Mouse (Mus musculus) midbrain, embryonic 15.5 days (tissue): ENCODE data around the gene 1700003F12Rik. TPM values are rescaled to one million over a fixed set of nuclear protein-coding genes. Genes with fewer than 3 reads are reported as not detected.

Source experiments
- ATAC-seq: fragments of 200-750 bp; cut with Nextera tagmentation; replicated peaks from 2 replicates; pipeline ENCODE4 v1.8.0; 2017; ENCODE audit warnings: moderate TSS enrichment
- H3K27ac ChIP-seq: fragments of 300-500 bp; sonication (generic); 2 replicates; pipeline ENCODE4 v1.5.1; 2015; ENCODE audit warnings: mild to moderate bottlenecking, inconsistent platforms
- H3K27me3 ChIP-seq: fragments of 300-500 bp; sonication (generic); replicated peaks from 2 replicates; pipeline ENCODE4 v1.6.1; 2015; ENCODE audit warnings: inconsistent platforms
- H3K36me3 ChIP-seq: fragments of 300-500 bp; sonication (generic); replicated peaks from 2 replicates; pipeline ENCODE4 v1.6.1; 2015; ENCODE audit warnings: inconsistent platforms
- H3K4me1 ChIP-seq: fragments of 300-500 bp; sonication (generic); 2 replicates; pipeline ENCODE4 v1.6.1; 2015; ENCODE audit warnings: inconsistent platforms
- H3K4me2 ChIP-seq: fragments of 300-500 bp; sonication (generic); 2 replicates; pipeline ENCODE4 v1.6.1; 2015; ENCODE audit warnings: inconsistent platforms, mild to moderate bottlenecking, moderate library complexity
- H3K4me3 ChIP-seq: fragments of 300-500 bp; sonication (generic); 2 replicates; pipeline ENCODE4 v1.5.1; 2015; ENCODE audit warnings: mild to moderate bottlenecking, inconsistent platforms
- H3K9ac ChIP-seq: fragments of 300-500 bp; sonication (generic); 2 replicates; pipeline ENCODE4 v1.6.1; 2015; ENCODE audit warnings: mild to moderate bottlenecking, inconsistent platforms
- H3K9me3 ChIP-seq: fragments of 300-500 bp; sonication (generic); 2 replicates; pipeline ENCODE4 v1.6.1; 2016; ENCODE audit warnings: inconsistent platforms
- WGBS: fragments of 180-500 bp; shearing (Covaris S2); methylation state at CpG from one replicate; pipeline ENCODE4 v1.1.7; 2015; ENCODE audit warnings: mixed read lengths; 5-methylcytosine and 5-hydroxymethylcytosine counted together
- polyA plus RNA-seq: library from polyadenylated mRNA; unstranded; fragments of >200 nt; fragmentation: Nextera tagmentation; extraction: Ambion mirVana; gene quantifications from 2 replicates; pipeline ENCODE4 v1.2.1, GENCODE M21; 2015

Gene 1700003F12Rik
- polyA plus RNA-seq, 1 experiment from 2014 or later, result 1.8 TPM

GRCm38 (mm10) chr2:154526531-154526930 is 20.4 kb upstream of the 1700003F12Rik start:
- Histone ChIP-seq H3K9ac (no peak overlapping the region), H3K27me3 (no peaks in the 10 kb centered on the region), H3K36me3 (peaks cover 20% of the 10 kb centered on the region), H3K9me3 (no peaks in the 10 kb centered on the region), H3K4me1 (no peaks in the 10 kb centered on the region), H3K4me3 (no peak overlapping the region), H3K27ac (no peak overlapping the region), H3K4me2 (no peak overlapping the region)
- WGBS, result 70% methylated on average over 3 of the region's 3 CpGs
- ATAC-seq, result no peak

- 20% methylated on average over 3 of the region's 3 CpGs for WGBS
- Histone ChIP-seq H3K4me2 (no peak overlapping the region), H3K9ac (no peak overlapping the region), H3K36me3 (peaks cover 18% of the 10 kb centered on the region), H3K27me3 (no peaks in the 10 kb centered on the region), H3K9me3 (no peaks in the 10 kb centered on the region), H3K27ac (peak overlapping the region; percentile 36), H3K4me1 (peaks cover 10% of the 10 kb centered on the region; the same call in 1 of the 2 replicates), H3K4me3 (no peak overlapping the region)
- ATAC-seq, result no peak
These were observed 14.0 kb upstream of the 1700003F12Rik start for GRCm38 (mm10) chr2:154532888-154533287.

GRCm38 (mm10) chr2:154534704-154535270 is 12.1 kb upstream of the 1700003F12Rik start:
- Histone ChIP-seq H3K36me3 (peaks cover 18% of the 10 kb centered on the region), H3K4me2 (no peak overlapping the region), H3K4me1 (peaks cover 15% of the 10 kb centered on the region; the same call in 1 of the 2 replicates), H3K27ac (no peak overlapping the region), H3K27me3 (no peaks in the 10 kb centered on the region), H3K9me3 (no peaks in the 10 kb centered on the region), H3K9ac (no peak overlapping the region), H3K4me3 (no peak overlapping the region)
- no peak for ATAC-seq
- 96% methylated on average over 12 of the region's 12 CpGs for WGBS

GRCm38 (mm10) chr2:154538310-154538709 is 8.6 kb upstream of the 1700003F12Rik start:
- Histone ChIP-seq H3K4me1 (peaks cover 8% of the 10 kb centered on the region; the same call in 1 of the 2 replicates), H3K27me3 (no peaks in the 10 kb centered on the region), H3K4me3 (no peak overlapping the region), H3K27ac (no peak overlapping the region), H3K36me3 (peaks cover 11% of the 10 kb centered on the region; the same call in 1 of the 2 replicates), H3K9me3 (no peaks in the 10 kb centered on the region), H3K4me2 (no peak overlapping the region), H3K9ac (no peak overlapping the region)
- 43% methylated on average over 2 of the region's 2 CpGs for WGBS
- no peak for ATAC-seq

GRCm38 (mm10) chr2:154538710-154539109 is 8.2 kb upstream of the 1700003F12Rik start:
- Histone ChIP-seq H3K36me3 (peaks cover 11% of the 10 kb centered on the region; the same call in 1 of the 2 replicates), H3K9ac (no peak overlapping the region), H3K27me3 (no peaks in the 10 kb centered on the region), H3K4me3 (no peak overlapping the region), H3K4me1 (0 out of 2 replicates have a peak, but pooled peaks cover 7% of the 10 kb centered on the region), H3K9me3 (no peaks in the 10 kb centered on the region), H3K27ac (no peak overlapping the region), H3K4me2 (no peak overlapping the region)
- WGBS, result 56% methylated on average over 3 of the region's 3 CpGs
- no peak for ATAC-seq

GRCm38 (mm10) chr2:154539720-154540119 is 7.2 kb upstream of the 1700003F12Rik start:
- 0 out of 2 replicates have a peak overlapping the region, but pooled peaks have one; percentile 1 for H3K27ac ChIP-seq
- no peak overlapping the region for H3K9ac ChIP-seq
- no peak for ATAC-seq
- H3K4me1 ChIP-seq, result 0 out of 2 replicates have a peak, but pooled peaks cover 7% of the 10 kb centered on the region
- H3K4me3 ChIP-seq, result no peak overlapping the region
- H3K9me3 ChIP-seq, result no peaks in the 10 kb centered on the region
- no peak overlapping the region for H3K4me2 ChIP-seq
- no peaks in the 10 kb centered on the region for H3K27me3 ChIP-seq
- 72% methylated on average over 3 of the region's 3 CpGs for whole genome bisulfite sequencing
- H3K36me3 ChIP-seq, result peaks cover 11% of the 10 kb centered on the region; the same call in 1 of the 2 replicates

GRCm38 (mm10) chr2:154541630-154542029 is 5.3 kb upstream of the 1700003F12Rik start:
- H3K9me3 ChIP-seq, result no peaks in the 10 kb centered on the region
- 0 out of 2 replicates have a peak, but pooled peaks cover 7% of the 10 kb centered on the region for H3K4me1 ChIP-seq
- H3K4me2 ChIP-seq, result no peak overlapping the region
- H3K27me3 ChIP-seq, result no peaks in the 10 kb centered on the region
- H3K9ac ChIP-seq, result no peak overlapping the region
- peaks cover under 1% of the 10 kb centered on the region; the same call in 1 of the 2 replicates for H3K36me3 ChIP-seq
- H3K27ac ChIP-seq, result no peak overlapping the region
- ATAC-seq, result no peak
- H3K4me3 ChIP-seq, result no peak overlapping the region
- 82% methylated on average over 2 of the region's 2 CpGs for WGBS

GRCm38 (mm10) chr2:154543567-154544347 is 3.1 kb upstream of the 1700003F12Rik start:
- no peaks in the 10 kb centered on the region for H3K9me3 ChIP-seq
- ATAC-seq, result peak; percentile 43
- whole genome bisulfite sequencing, result 82% methylated on average over 9 of the region's 9 CpGs
- H3K4me3 ChIP-seq, result no peak overlapping the region
- no peak overlapping the region for H3K9ac ChIP-seq
- 0 out of 2 replicates have a peak, but pooled peaks cover 3% of the 10 kb centered on the region for H3K4me1 ChIP-seq
- H3K27ac ChIP-seq, result peak overlapping the region; percentile 55
- no peaks in the 10 kb centered on the region for H3K27me3 ChIP-seq
- no peak overlapping the region for H3K4me2 ChIP-seq
- H3K36me3 ChIP-seq, result no peaks in the 10 kb centered on the region

- Histone ChIP-seq H3K4me1 (peaks cover 26% of the 10 kb centered on the region), H3K9me3 (no peaks in the 10 kb centered on the region), H3K4me2 (peak overlapping the region; percentile 88), H3K36me3 (no peaks in the 10 kb centered on the region), H3K4me3 (no peak overlapping the region), H3K9ac (no peak overlapping the region), H3K27ac (no peak overlapping the region), H3K27me3 (peaks cover 14% of the 10 kb centered on the region; the same call in 1 of the 2 replicates)
- no peak for ATAC-seq
- WGBS, result 42% methylated on average over 3 of the region's 3 CpGs
These were observed 1.8 kb downstream of the 1700003F12Rik start for GRCm38 (mm10) chr2:154548688-154549087.

- Histone ChIP-seq H3K4me1 (peaks cover 26% of the 10 kb centered on the region), H3K9ac (peak overlapping the region; percentile 64), H3K4me2 (peak overlapping the region; percentile 88), H3K36me3 (no peaks in the 10 kb centered on the region), H3K27me3 (peaks cover 14% of the 10 kb centered on the region; the same call in 1 of the 2 replicates), H3K9me3 (no peaks in the 10 kb centered on the region), H3K27ac (no peak overlapping the region), H3K4me3 (peak overlapping the region; percentile 50)
- peak; percentile 82 for ATAC-seq
- 3% methylated on average over 47 of the region's 48 CpGs for WGBS
These were observed 2.4 kb downstream of the 1700003F12Rik start for GRCm38 (mm10) chr2:154549127-154549885.

- no peak for ATAC-seq
- H3K4me2 ChIP-seq, result peak overlapping the region; percentile 88
- H3K4me3 ChIP-seq, result peak overlapping the region; percentile 50
- WGBS, result 14% methylated on average over 20 of the region's 20 CpGs
- no peak overlapping the region for H3K27ac ChIP-seq
- peaks cover 14% of the 10 kb centered on the region; the same call in 1 of the 2 replicates for H3K27me3 ChIP-seq
- H3K9me3 ChIP-seq, result no peaks in the 10 kb centered on the region
- peak overlapping the region; percentile 64; the same call in 1 of the 2 replicates for H3K9ac ChIP-seq
- H3K36me3 ChIP-seq, result no peaks in the 10 kb centered on the region
- H3K4me1 ChIP-seq, result peaks cover 26% of the 10 kb centered on the region
These were observed 3.0 kb downstream of the 1700003F12Rik start for GRCm38 (mm10) chr2:154549886-154550189.

GRCm38 (mm10) chr2:154550937-154551336 is 4.1 kb downstream of the 1700003F12Rik start:
- H3K4me1 ChIP-seq, result peaks cover 26% of the 10 kb centered on the region
- no peak overlapping the region for H3K4me3 ChIP-seq
- H3K27me3 ChIP-seq, result peaks cover 14% of the 10 kb centered on the region; the same call in 1 of the 2 replicates
- H3K36me3 ChIP-seq, result no peaks in the 10 kb centered on the region
- no peak overlapping the region for H3K4me2 ChIP-seq
- no peak for ATAC-seq
- H3K27ac ChIP-seq, result no peak overlapping the region
- no peak overlapping the region for H3K9ac ChIP-seq
- no peaks in the 10 kb centered on the region for H3K9me3 ChIP-seq
- WGBS, result 78% methylated on average over 2 of the region's 2 CpGs
